Mouse (Mus musculus): ENCODE measurements around the gene Zfp597. TPM values are rescaled to one million over a fixed set of nuclear protein-coding genes. Genes with fewer than 3 reads are reported as not detected.
"Not testable (repeated sequence)": the region's sequence is repeated elsewhere in the genome, so short reads cannot be mapped to it uniquely, and the experiment has no call there.

Gene Zfp597
- total RNA-seq, 2 experiments from 2014 or later: 23.8 to 24.5 TPM

GRCm38 (mm10) chr16:3872216-3873047 is 11.9 kb downstream of the Zfp597 start, which contains the start of gene Naa60:
Gene Naa60, plus strand, starts transcription at chr16:3872375.
- intact Hi-C loops (cut with DNase I): loop anchor here (1.0 kb wide), 1 partner anchor 12 kb away; the partner anchor contains the start of genes Gm20695 and Zfp597
- DNase-seq (ENCODE audit: low spot score in 2 of 2): peak; percentile 84 to 90

GRCm38 (mm10) chr16:3871815-3872214 is 12.5 kb downstream of the Zfp597 start:
- no peak for DNase-seq (ENCODE audit: low spot score in 2 of 2)
- intact Hi-C loops (cut with DNase I): loop anchor here (1.0 kb wide), 1 partner anchor 12 kb away; the partner anchor contains the start of genes Gm20695 and Zfp597

GRCm38 (mm10) chr16:3859254-3859653 is 25.1 kb downstream of the Zfp597 start:
- intact Hi-C loops (cut with DNase I): no loop called here

GRCm38 (mm10) chr16:3855776-3856175 is 28.6 kb downstream of the Zfp597 start:
- intact Hi-C loops (cut with DNase I): no loop called here
- no peak for DNase-seq (ENCODE audit: low spot score in 2 of 2)

More at GRCm38 (mm10) chr16:3859254-3859653, 25.1 kb downstream of the Zfp597 start:
- no peak for DNase-seq (ENCODE audit: low spot score in 2 of 2)

GRCm38 (mm10) chr16:3854437-3855182 is 29.8 kb downstream of the Zfp597 start:
- intact Hi-C loops (cut with DNase I): no loop called here
- no peak for DNase-seq (ENCODE audit: low spot score in 2 of 2)

GRCm38 (mm10) chr16:3852586-3852985 is 31.8 kb downstream of the Zfp597 start:
- intact Hi-C loops (cut with DNase I): no loop called here
- no peak for DNase-seq (ENCODE audit: low spot score in 2 of 2)

GRCm38 (mm10) chr16:3851301-3851700 is 33.1 kb downstream of the Zfp597 start:
- intact Hi-C loops (cut with DNase I); DNase-seq (ENCODE audit: low spot score in 2 of 2): not testable (repeated sequence)

GRCm38 (mm10) chr16:3848416-3848815 is 35.9 kb downstream of the Zfp597 start:
- DNase-seq (ENCODE audit: low spot score in 2 of 2): no peak

GRCm38 (mm10) chr16:3847871-3848270 is 36.5 kb downstream of the Zfp597 start:
- intact Hi-C loops (cut with DNase I): loop anchor here (10.0 kb wide), 1 partner anchor 103 kb away; the partner anchor contains the start of gene Zfp263
- no peak for DNase-seq (ENCODE audit: low spot score in 2 of 2)

More at GRCm38 (mm10) chr16:3848416-3848815, 35.9 kb downstream of the Zfp597 start:
- intact Hi-C loops (cut with DNase I): loop anchor here (10.0 kb wide), 1 partner anchor 104 kb away; the partner anchor contains the start of gene Zfp263

- intact Hi-C loops (cut with DNase I): loop anchor here (10.0 kb wide), 1 partner anchor 102 kb away; the partner anchor contains the start of gene Zfp263
- DNase-seq (ENCODE audit: low spot score in 2 of 2): peak; percentile 95 to 98
These were observed 37.4 kb downstream of the Zfp597 start, which contains the start of gene Zfp174 for GRCm38 (mm10) chr16:3846711-3847518. Gene Zfp174, plus strand, starts transcription at chr16:3847268.

GRCm38 (mm10) chr16:3843796-3844195 is 40.6 kb downstream of the Zfp597 start:
- intact Hi-C loops (cut with DNase I): loop anchor here (10.0 kb wide), 1 partner anchor 99 kb away; the partner anchor contains the start of gene Zfp263
- no peak for DNase-seq (ENCODE audit: low spot score in 2 of 2)

- intact Hi-C loops (cut with DNase I): loop anchor here (10.0 kb wide), 1 partner anchor 98 kb away; the partner anchor contains the start of gene Zfp263
- DNase-seq (ENCODE audit: low spot score in 2 of 2): no peak
These were observed 41.4 kb downstream of the Zfp597 start for GRCm38 (mm10) chr16:3842989-3843388.

- peak in 1 of 2 experiments; percentile 24 for DNase-seq (ENCODE audit: low spot score in 2 of 2)
- intact Hi-C loops (cut with DNase I): no loop called here
These were observed 45.0 kb downstream of the Zfp597 start for GRCm38 (mm10) chr16:3839157-3839885.

GRCm38 (mm10) chr16:3835461-3835860 is 48.9 kb downstream of the Zfp597 start:
- intact Hi-C loops (cut with DNase I): no loop called here
- DNase-seq (ENCODE audit: low spot score in 2 of 2): no peak

GRCm38 (mm10) chr16:3830588-3831109 is 53.7 kb downstream of the Zfp597 start, which contains the start of gene Olfr15:
Gene Olfr15, plus strand, starts transcription at chr16:3830878.
- intact Hi-C loops (cut with DNase I): no loop called here
- no peak for DNase-seq (ENCODE audit: low spot score in 2 of 2)

- intact Hi-C loops (cut with DNase I): no loop called here
- DNase-seq (ENCODE audit: low spot score in 2 of 2): no peak
These were observed 54.6 kb downstream of the Zfp597 start for GRCm38 (mm10) chr16:3829727-3830126.

GRCm38 (mm10) chr16:3828021-3828420 is 56.3 kb downstream of the Zfp597 start:
- no peak for DNase-seq (ENCODE audit: low spot score in 2 of 2)
- intact Hi-C loops (cut with DNase I): no loop called here

GRCm38 (mm10) chr16:3820202-3820601 is 64.2 kb downstream of the Zfp597 start:
- DNase-seq (ENCODE audit: low spot score in 2 of 2): no peak
- intact Hi-C loops (cut with DNase I): no loop called here
